Mouse (Mus musculus) CH12.LX (cell line): ENCODE data around the gene Ddr1. TPM values are rescaled to one million over a fixed set of nuclear protein-coding genes. Genes with fewer than 3 reads are reported as not detected.
A peak's percentile ranks its signal among the peaks of the same experiment; 100 is the strongest.

ENCODE experiments used
- DNase-seq: peaks from one replicate; pipeline ENCODE4 v3.0.0-alpha.2; 2013; ENCODE audit errors: extremely low read depth
- H3K27ac ChIP-seq: 2 replicates; pipeline ENCODE4 v1.5.1; 2012; ENCODE audit warnings: low read depth, mild to moderate bottlenecking, control low read depth, moderate library complexity; ENCODE audit not compliant: insufficient read depth
- H3K27me3 ChIP-seq: replicated peaks from 2 replicates; pipeline ENCODE3; 2012; ENCODE audit warnings: inconsistent platforms
- H3K36me3 ChIP-seq, 2 experiments: replicated peaks in 1 of 2; 2 replicates each; pipeline versions ENCODE3 to v1.6.1; 2012; ENCODE audit warnings: inconsistent platforms in 1 of 2, low read length in 1 of 2, mild to moderate bottlenecking in 1 of 2, mixed read lengths in 1 of 2, moderate library complexity in 1 of 2; ENCODE audit not compliant: control insufficient read depth in 1 of 2, insufficient read depth in 1 of 2
- H3K4me1 ChIP-seq, 2 experiments: 2 replicates each; pipeline ENCODE4 v1.6.1; 2012; ENCODE audit warnings: inconsistent platforms in 1 of 2, moderate library complexity in 1 of 2; ENCODE audit not compliant: insufficient read depth in 2 of 2, control insufficient read depth in 1 of 2
- H3K4me2 ChIP-seq: 2 replicates; pipeline ENCODE4 v1.6.1; 2012; ENCODE audit warnings: low read depth, mild to moderate bottlenecking, control low read depth; ENCODE audit not compliant: poor library complexity, insufficient read depth, severe bottlenecking
- H3K4me3 ChIP-seq, 3 experiments: fragments of 150-350 bp in 1 of 3; sonication (generic) in 1 of 3; replicated peaks in 1 of 3; 2 replicates each; pipeline versions ENCODE3 to v1.5.1; 2011 to 2012; ENCODE audit warnings: low read depth in 2 of 3, low read length in 2 of 3, mild to moderate bottlenecking in 2 of 3, moderate library complexity in 2 of 3, control low read depth in 1 of 3, improper control_type of control experiment in 1 of 3, inconsistent platforms in 1 of 3, mixed read lengths in 1 of 3; ENCODE audit not compliant: poor library complexity in 1 of 3
- H3K79me2 ChIP-seq: replicated peaks from 2 replicates; pipeline ENCODE4 v1.6.1; 2012; ENCODE audit warnings: mild to moderate bottlenecking, moderate library complexity; ENCODE audit not compliant: control insufficient read depth, poor library complexity, insufficient read depth, severe bottlenecking; ENCODE audit errors: extremely low read depth
- H3K9ac ChIP-seq: 2 replicates; pipeline ENCODE4 v1.6.1; 2012; ENCODE audit warnings: low read depth, mild to moderate bottlenecking, control low read depth, moderate library complexity; ENCODE audit not compliant: insufficient read depth
- H3K9me3 ChIP-seq: replicated peaks from 2 replicates; pipeline ENCODE3; 2012; ENCODE audit warnings: low read length, inconsistent platforms, mixed read lengths
- CHD2 ChIP-seq: IDR thresholded peaks from 2 replicates; pipeline ENCODE4 v1.6.1; 2011; ENCODE audit warnings: low read length, improper control_type of control experiment
- ELF1 ChIP-seq: IDR thresholded peaks from 2 replicates; pipeline ENCODE4 v1.6.1; 2014; ENCODE audit warnings: low read depth, mild to moderate bottlenecking, inconsistent platforms, low read length, improper control_type of control experiment
- EP300 ChIP-seq: IDR thresholded peaks from 2 replicates; pipeline ENCODE4 v1.6.1; 2011; ENCODE audit warnings: low read length, improper control_type of control experiment
- IRF4 ChIP-seq: IDR thresholded peaks from 2 replicates; pipeline ENCODE4 v1.6.1; 2014; ENCODE audit warnings: low read depth, mild to moderate bottlenecking, inconsistent platforms, low read length, improper control_type of control experiment
- JUN ChIP-seq: IDR thresholded peaks from 2 replicates; pipeline ENCODE4 v1.6.1; 2011; ENCODE audit warnings: low read depth, mild to moderate bottlenecking, low read length, improper control_type of control experiment, moderate library complexity; ENCODE audit not compliant: insufficient read depth
- JUND ChIP-seq: conservative IDR thresholded peaks from 2 replicates; pipeline ENCODE4 v1.6.1; 2011; ENCODE audit warnings: low read depth, low read length, improper control_type of control experiment
- MAZ ChIP-seq: IDR thresholded peaks from 2 replicates; pipeline ENCODE4 v1.6.1; 2012; ENCODE audit warnings: low read depth, mild to moderate bottlenecking, inconsistent platforms, low read length, improper control_type of control experiment, moderate library complexity
- MXI1 ChIP-seq: IDR thresholded peaks from 2 replicates; pipeline ENCODE4 v1.6.1; 2011; ENCODE audit warnings: mild to moderate bottlenecking, low read depth, low read length, improper control_type of control experiment
- NELFE ChIP-seq: IDR thresholded peaks from 2 replicates; pipeline ENCODE4 v1.6.1; 2011; ENCODE audit warnings: low read depth, low read length, improper control_type of control experiment
- NRF1 ChIP-seq: IDR thresholded peaks from 2 replicates; pipeline ENCODE4 v1.6.1; 2014; ENCODE audit warnings: low read depth, mild to moderate bottlenecking, inconsistent platforms, low read length, improper control_type of control experiment, moderate library complexity
- POLR2A ChIP-seq: IDR thresholded peaks from 2 replicates; pipeline ENCODE4 v1.6.1; 2011; ENCODE audit warnings: low read depth, mild to moderate bottlenecking, improper control_type of control experiment, low read length
- POLR2AphosphoS2 ChIP-seq: IDR thresholded peaks from 2 replicates; pipeline ENCODE4 v1.6.1; 2011; ENCODE audit warnings: low read depth, low read length, improper control_type of control experiment
- RCOR1 ChIP-seq: conservative IDR thresholded peaks from 2 replicates; pipeline ENCODE4 v1.6.1; 2012; ENCODE audit warnings: low read depth, mild to moderate bottlenecking, inconsistent platforms, low read length, improper control_type of control experiment
- TCF12 ChIP-seq: IDR thresholded peaks from 2 replicates; pipeline ENCODE4 v1.6.1; 2014; ENCODE audit warnings: low read depth, mild to moderate bottlenecking, inconsistent platforms, low read length, improper control_type of control experiment
- USF1 ChIP-seq: IDR thresholded peaks from 2 replicates; pipeline ENCODE4 v1.6.1; 2014; ENCODE audit warnings: low read depth, mild to moderate bottlenecking, inconsistent platforms, low read length, improper control_type of control experiment
- USF2 ChIP-seq: conservative IDR thresholded peaks from 2 replicates; pipeline ENCODE4 v1.6.1; 2011; ENCODE audit warnings: low read depth, low read length, improper control_type of control experiment
- dilution Hi-C: fragments of 300-500 bp; cut with MboI; formaldehyde crosslinking; loops from 2 replicates; pipeline ENCODE4 v1.14.3; 2020; ENCODE audit warnings: low sequenced_read_pairs; ENCODE audit not compliant: extremely low pct_unique_long_range_greater_than_20kb, extremely low pct_ligation_motif_present
- in situ Hi-C: fragments of 300-500 bp; cut with MboI; formaldehyde crosslinking; loops from 3 replicates; pipeline ENCODE4 v1.14.3; 2019; ENCODE audit warnings: low sequenced_read_pairs, low pct_ligation_motif_present, low pct_unique_long_range_greater_than_20kb, mixed read lengths
- polyA plus RNA-seq: library from polyadenylated mRNA; unstranded; fragments of >175 nt; gene quantifications from 2 replicates; pipeline ENCODE4 v1.2.1, GENCODE M21; 2012; ENCODE audit warnings: low read depth; ENCODE audit not compliant: insufficient read length
- total RNA-seq, 2 experiments: library from RNA; depleted of rRNA; stranded (reverse); fragments of 300-350 nt in 1 of 2; fragments of >200 nt in 1 of 2; gene quantifications; 2 replicates each; pipeline ENCODE4 v1.2.3; 2012 to 2014

The Ddr1 gene
- total RNA-seq (2012; rRNA removed) = 3.5 and 3.6 TPM in 2 replicates
- 0.83 and 1.3 TPM in 2 replicates for total RNA-seq (2014; rRNA removed)
- 3.0 and 3.1 TPM in 2 replicates for polyA plus RNA-seq

- TF ChIP-seq NELFE (0 out of 2 replicates have a peak, but pooled peaks have one; percentile 27), IRF4 (no peak), USF1 (no peak), JUN (no peak), RCOR1 (no peak), MXI1 (no peak), TCF12 (0 out of 2 replicates have a peak, but pooled peaks have one; percentile 11), ELF1 (peak; percentile 27; the same call in 1 of the 2 replicates), POLR2AphosphoS2 (no peak), JUND (no peak), POLR2A (peak; percentile 56), CHD2 (0 out of 2 replicates have a peak, but pooled peaks have one; percentile 45)
- TF ChIP-seq, all 38 proteins: peak for 5
- Histone ChIP-seq H3K9ac (no peak within 1 kb of the TSS), H3K36me3 (no peaks in the 10 kb centered on the region), H3K79me2 (no peaks in the 10 kb centered on the region), H3K27me3 (peaks cover 48% of the 10 kb centered on the region), H3K27ac (no peak within 1 kb of the TSS), H3K4me1 (peaks cover 4 to 45% of the 10 kb centered on the region in 2 experiments; a peak in 3 of 4 replicates), H3K4me3 (peak within 1 kb of the TSS in 1 of 3 experiments; percentile 31), H3K4me2 (peak within 1 kb of the TSS; percentile 33), H3K9me3 (no peaks in the 10 kb centered on the region)
- in situ Hi-C loops (no loop called here), dilution Hi-C loops (no loop called here)
- DNase-seq = peak; percentile 43
These were observed at the start of gene Ddr1 for GRCm38 (mm10) chr17:35704621-35705464. Ddr1 (minus strand) TSS chr17:35704621.

DNA sequence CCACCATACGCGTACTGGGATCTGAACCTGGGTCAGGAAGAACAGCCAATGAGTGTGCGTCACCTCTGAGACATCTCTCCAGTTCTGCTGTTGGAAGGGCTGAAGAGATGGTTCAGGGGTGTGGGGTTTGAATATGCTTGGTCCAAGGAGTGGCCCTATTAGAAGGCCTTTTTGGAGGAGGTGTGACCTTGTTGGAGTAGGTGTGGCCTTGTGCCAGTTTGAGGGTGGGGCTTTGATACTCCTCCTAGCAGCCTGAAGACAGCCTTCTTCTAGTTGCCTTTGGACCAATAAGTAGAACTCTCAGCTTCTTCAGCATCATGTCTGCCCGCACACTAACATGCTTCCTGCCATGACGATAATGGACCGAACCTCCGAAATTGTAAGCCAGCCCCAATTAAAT lies 49.2 kb upstream of the Ddr1 start:
- Histone ChIP-seq H3K4me2 (no peak overlapping the region), H3K9me3 (no peaks in the 10 kb centered on the region), H3K4me1 (no peaks in the 10 kb centered on the region; a peak in 1 of 4 replicates), H3K4me3 (no peak overlapping the region), H3K27me3 (no peaks in the 10 kb centered on the region), H3K27ac (no peak overlapping the region), H3K9ac (no peak overlapping the region), H3K79me2 (no peaks in the 10 kb centered on the region), H3K36me3 (no peaks in the 10 kb centered on the region)
- TF ChIP-seq NRF1 = no peak
- TF ChIP-seq MXI1 = no peak
- TF ChIP-seq CHD2 = no peak
- no peak for TF ChIP-seq USF2
- no peak for TF ChIP-seq MAZ
- TF ChIP-seq POLR2AphosphoS2 = no peak
- TF ChIP-seq EP300 = no peak
- no peak for TF ChIP-seq POLR2A
- dilution Hi-C loops (no loop called here), in situ Hi-C loops (no loop called here)
- no peak for DNase-seq
